Mouse (Mus musculus) lung, embryonic 16.5 days (tissue): ENCODE results near the gene Mprip. TPM values are rescaled to one million over a fixed set of nuclear protein-coding genes. Genes with fewer than 3 reads are reported as not detected.

Experiments
- ATAC-seq: fragments of 200-750 bp; cut with Nextera tagmentation; 2 replicates; pipeline ENCODE4 v1.8.0; 2017; ENCODE audit warnings: low read depth, mild to moderate bottlenecking, moderate library complexity
- H3K27ac ChIP-seq: fragments of 300-500 bp; sonication (generic); 2 replicates; pipeline ENCODE4 v1.5.1; 2014; ENCODE audit warnings: mild to moderate bottlenecking, control low read depth, low read length
- H3K27me3 ChIP-seq: fragments of 300-500 bp; sonication (generic); 2 replicates; pipeline ENCODE4 v1.6.1; 2014; ENCODE audit warnings: low read depth, low read length, mixed read lengths; ENCODE audit not compliant: control insufficient read depth, insufficient read depth
- H3K36me3 ChIP-seq: fragments of 300-500 bp; sonication (generic); 2 replicates; pipeline ENCODE4 v1.6.1; 2014; ENCODE audit warnings: low read length; ENCODE audit not compliant: control insufficient read depth, insufficient read depth
- H3K4me1 ChIP-seq: fragments of 300-500 bp; sonication (generic); replicated peaks from 2 replicates; pipeline ENCODE4 v1.6.1; 2014; ENCODE audit warnings: low read length, mixed read lengths; ENCODE audit not compliant: control insufficient read depth, insufficient read depth
- H3K4me2 ChIP-seq: fragments of 300-500 bp; sonication (generic); 2 replicates; pipeline ENCODE4 v1.6.1; 2014; ENCODE audit warnings: low read depth, low read length, control low read depth
- H3K4me3 ChIP-seq: fragments of 300-500 bp; sonication (generic); 2 replicates; pipeline ENCODE4 v1.5.1; 2014; ENCODE audit warnings: mild to moderate bottlenecking, low read length, control low read depth
- H3K9ac ChIP-seq: fragments of 300-500 bp; sonication (generic); 2 replicates; pipeline ENCODE4 v1.6.1; 2014; ENCODE audit warnings: low read length, control low read depth
- H3K9me3 ChIP-seq: fragments of 300-500 bp; sonication (generic); 2 replicates; pipeline ENCODE4 v1.6.1; 2016; ENCODE audit warnings: low read length; ENCODE audit not compliant: control insufficient read depth
- WGBS: fragments of 180-500 bp; shearing (Covaris S2); extraction: QIAGEN DNeasy Blood & Tissue Kit; methylation state at CpG from one replicate; pipeline ENCODE4 v1.1.7; 2014; 5-methylcytosine and 5-hydroxymethylcytosine counted together
- polyA plus RNA-seq: library from polyadenylated mRNA; unstranded; fragments of >200 nt; fragmentation: Nextera tagmentation; extraction: Ambion mirVana; gene quantifications from 2 replicates; pipeline ENCODE4 v1.2.1, GENCODE M21; 2015

Gene Mprip
- polyA plus RNA-seq, 1 experiment from 2014 or later, result 52.9 TPM

DNA sequence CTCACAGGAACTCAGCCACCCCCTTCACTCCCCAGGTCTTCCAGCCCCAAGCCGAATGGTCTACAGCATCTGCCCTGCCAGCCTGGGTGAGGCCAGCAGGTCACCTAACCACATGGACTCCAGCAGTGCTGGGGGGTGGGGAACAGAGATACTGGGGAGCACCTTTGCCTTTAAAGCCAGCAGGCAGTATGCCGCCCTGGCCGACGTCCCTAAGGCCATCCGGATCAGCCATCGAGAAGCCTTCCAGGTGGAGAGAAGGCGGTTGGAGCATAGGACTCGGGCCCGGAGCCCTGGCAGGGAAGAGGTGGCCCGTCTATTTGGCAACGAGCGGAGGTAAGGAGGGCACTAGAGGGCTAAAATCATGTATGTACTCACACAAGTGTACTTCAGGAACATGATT lies 76.1 kb downstream of the Mprip start:
- peaks cover 11% of the 10 kb centered on the region for H3K4me1 ChIP-seq
- H3K27me3 ChIP-seq, result no peaks in the 10 kb centered on the region
- H3K36me3 ChIP-seq, result peaks cover 41% of the 10 kb centered on the region
- ATAC-seq, result no peak
- no peak overlapping the region for H3K4me3 ChIP-seq
- H3K9me3 ChIP-seq, result no peaks in the 10 kb centered on the region
- no peak overlapping the region for H3K4me2 ChIP-seq
- no peak overlapping the region for H3K27ac ChIP-seq
- 90% methylated on average over 12 of the region's 12 CpGs for WGBS
- H3K9ac ChIP-seq, result no peak overlapping the region

DNA sequence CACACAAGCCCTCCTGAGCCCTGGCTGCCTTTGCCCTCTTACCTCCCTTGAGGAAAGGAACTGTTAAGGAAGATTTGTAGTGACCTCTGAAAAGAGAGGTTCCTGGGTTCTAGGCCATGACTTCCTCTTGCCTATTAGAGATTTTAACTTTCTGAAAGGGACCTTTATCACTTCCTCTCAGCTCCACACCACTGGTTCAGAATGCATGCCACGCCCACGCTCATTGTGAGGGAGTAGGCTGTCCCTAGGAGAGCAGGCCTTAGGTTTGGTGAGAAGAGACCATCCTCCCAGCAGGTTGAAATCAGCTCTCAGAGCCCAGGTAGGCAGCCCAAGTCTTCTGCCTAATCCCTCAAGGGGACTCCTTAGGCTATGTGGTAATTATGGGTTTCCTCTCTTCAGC lies 78.9 kb downstream of the Mprip start:
- Histone ChIP-seq H3K27me3 (no peaks in the 10 kb centered on the region), H3K4me3 (no peak overlapping the region), H3K36me3 (peaks cover 63% of the 10 kb centered on the region), H3K9ac (no peak overlapping the region), H3K9me3 (no peaks in the 10 kb centered on the region), H3K4me2 (no peak overlapping the region), H3K4me1 (no peaks in the 10 kb centered on the region), H3K27ac (no peak overlapping the region)
- 81% methylated on average over 2 of the region's 2 CpGs for WGBS
- no peak for ATAC-seq

DNA sequence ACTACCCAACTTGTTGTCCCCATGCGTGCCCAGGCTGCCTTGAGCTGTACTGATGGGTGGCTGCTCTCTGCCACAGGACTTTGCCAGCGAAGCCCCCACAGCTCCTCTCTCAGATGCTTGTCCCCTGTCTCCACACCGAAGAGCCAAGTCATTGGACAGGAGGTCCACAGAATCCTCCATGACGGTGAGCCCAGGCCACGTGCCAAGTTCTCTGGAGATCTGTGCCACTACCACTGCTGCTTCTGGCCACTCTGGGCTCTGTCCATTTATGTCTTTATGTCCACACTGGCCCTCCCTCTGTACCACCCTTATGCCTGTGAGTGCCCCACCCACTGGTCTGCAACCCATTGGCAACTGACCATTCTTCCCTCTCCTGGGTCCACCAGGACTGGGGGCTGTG lies 80.8 kb downstream of the Mprip start:
- Histone ChIP-seq H3K4me1 (no peaks in the 10 kb centered on the region), H3K4me3 (no peak overlapping the region), H3K9me3 (no peaks in the 10 kb centered on the region), H3K27me3 (no peaks in the 10 kb centered on the region), H3K9ac (no peak overlapping the region), H3K27ac (no peak overlapping the region), H3K4me2 (no peak overlapping the region), H3K36me3 (peaks cover 52% of the 10 kb centered on the region)
- peak; percentile 31; the same call in 1 of the 2 replicates for ATAC-seq
- WGBS, result 95% methylated on average over 5 of the region's 5 CpGs

GRCm38 (mm10) chr11:59743307-59743706 lies 82.2 kb downstream of the Mprip start:
- H3K36me3 ChIP-seq, result peaks cover 45% of the 10 kb centered on the region
- no peaks in the 10 kb centered on the region for H3K9me3 ChIP-seq
- no peak overlapping the region for H3K9ac ChIP-seq
- ATAC-seq, result no peak
- H3K4me3 ChIP-seq, result no peak overlapping the region
- H3K4me2 ChIP-seq, result no peak overlapping the region
- 76% methylated on average over 2 of the region's 2 CpGs for WGBS
- H3K27me3 ChIP-seq, result no peaks in the 10 kb centered on the region
- no peak overlapping the region for H3K27ac ChIP-seq
- H3K4me1 ChIP-seq, result no peaks in the 10 kb centered on the region

DNA sequence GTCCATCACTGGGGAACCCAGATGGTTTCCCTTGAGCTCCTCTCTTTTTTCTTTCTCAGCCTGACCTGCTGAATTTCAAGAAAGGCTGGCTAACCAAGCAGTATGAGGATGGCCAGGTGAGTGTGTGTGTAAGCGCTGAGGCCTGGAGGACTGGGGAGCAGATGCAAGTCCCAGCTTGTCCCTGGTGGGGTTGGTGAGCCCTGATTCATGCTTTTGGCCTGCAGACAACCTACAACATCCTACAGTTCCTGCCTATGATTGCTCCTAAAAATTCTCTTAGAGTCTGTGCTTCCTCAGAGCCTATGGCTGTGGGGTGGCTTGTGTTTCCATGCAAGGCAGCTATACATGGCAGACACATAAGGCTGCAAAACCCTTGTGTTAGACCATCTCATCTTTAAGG lies 82.6 kb downstream of the Mprip start:
- ATAC-seq, result no peak
- H3K4me1 ChIP-seq, result no peaks in the 10 kb centered on the region
- no peak overlapping the region for H3K4me3 ChIP-seq
- H3K27me3 ChIP-seq, result no peaks in the 10 kb centered on the region
- no peak overlapping the region for H3K4me2 ChIP-seq
- H3K9me3 ChIP-seq, result no peaks in the 10 kb centered on the region
- H3K27ac ChIP-seq, result no peak overlapping the region
- WGBS, result 96% methylated on average over 1 of the region's 1 CpGs
- H3K36me3 ChIP-seq, result peaks cover 44% of the 10 kb centered on the region
- no peak overlapping the region for H3K9ac ChIP-seq

GRCm38 (mm10) chr11:59744374-59744773 lies 83.3 kb downstream of the Mprip start:
- 89% methylated on average over 4 of the region's 4 CpGs for WGBS
- ATAC-seq, result no peak
- H3K4me2 ChIP-seq, result no peak overlapping the region
- H3K4me3 ChIP-seq, result no peak overlapping the region
- H3K9ac ChIP-seq, result no peak overlapping the region
- no peaks in the 10 kb centered on the region for H3K27me3 ChIP-seq
- H3K27ac ChIP-seq, result no peak overlapping the region
- peaks cover 45% of the 10 kb centered on the region for H3K36me3 ChIP-seq
- H3K9me3 ChIP-seq, result no peaks in the 10 kb centered on the region
- no peaks in the 10 kb centered on the region for H3K4me1 ChIP-seq

- peaks cover 42% of the 10 kb centered on the region for H3K36me3 ChIP-seq
- no peak overlapping the region for H3K4me2 ChIP-seq
- 67% methylated on average over 5 of the region's 5 CpGs for WGBS
- no peaks in the 10 kb centered on the region for H3K4me1 ChIP-seq
- no peak overlapping the region for H3K9ac ChIP-seq
- ATAC-seq, result no peak
- H3K9me3 ChIP-seq, result no peaks in the 10 kb centered on the region
- no peak overlapping the region for H3K27ac ChIP-seq
- H3K27me3 ChIP-seq, result no peaks in the 10 kb centered on the region
- no peak overlapping the region for H3K4me3 ChIP-seq
Measured at GRCm38 (mm10) chr11:59745851-59746250, 84.7 kb downstream of the Mprip start.

- H3K27ac ChIP-seq, result no peak overlapping the region
- WGBS, result 72% methylated on average over 2 of the region's 2 CpGs
- H3K4me2 ChIP-seq, result no peak overlapping the region
- H3K27me3 ChIP-seq, result no peaks in the 10 kb centered on the region
- H3K9me3 ChIP-seq, result no peaks in the 10 kb centered on the region
- H3K9ac ChIP-seq, result no peak overlapping the region
- peak; percentile 74; the same call in 1 of the 2 replicates for ATAC-seq
- H3K4me1 ChIP-seq, result no peaks in the 10 kb centered on the region
- H3K36me3 ChIP-seq, result peaks cover 46% of the 10 kb centered on the region
- no peak overlapping the region for H3K4me3 ChIP-seq
Measured at GRCm38 (mm10) chr11:59746614-59747013, 85.5 kb downstream of the Mprip start.

DNA sequence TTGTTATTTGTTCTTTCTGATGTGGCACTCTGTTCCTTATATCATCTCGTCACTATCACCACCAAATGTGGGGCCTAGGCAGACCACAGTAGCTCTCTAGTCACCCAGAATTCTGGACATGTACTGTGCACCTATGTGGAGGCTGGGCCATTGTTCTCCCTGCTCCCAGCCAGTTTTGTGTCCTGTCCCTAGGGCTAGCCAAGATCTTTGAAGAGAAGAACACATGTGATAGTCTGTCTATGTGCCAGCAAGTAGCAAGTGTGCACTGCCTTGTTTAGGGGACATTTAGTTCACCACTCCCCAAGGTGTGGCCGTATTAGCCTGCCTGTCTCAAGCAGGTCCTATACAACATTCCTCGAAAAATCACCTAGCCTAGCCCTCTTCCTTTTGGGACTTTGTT lies 87.9 kb downstream of the Mprip start:
- Histone ChIP-seq H3K4me2 (no peak overlapping the region), H3K9me3 (no peaks in the 10 kb centered on the region), H3K9ac (no peak overlapping the region), H3K27me3 (no peaks in the 10 kb centered on the region), H3K36me3 (peaks cover 45% of the 10 kb centered on the region), H3K27ac (no peak overlapping the region), H3K4me1 (no peaks in the 10 kb centered on the region), H3K4me3 (no peak overlapping the region)
- no peak for ATAC-seq
- WGBS, result 89% methylated on average over 3 of the region's 3 CpGs

- H3K4me2 ChIP-seq, result no peak overlapping the region
- 95% methylated on average over 6 of the region's 6 CpGs for WGBS
Measured at GRCm38 (mm10) chr11:59754504-59754903, 93.4 kb downstream of the Mprip start.

More at GRCm38 (mm10) chr11:59754504-59754903, 93.4 kb downstream of the Mprip start:
- H3K4me1 ChIP-seq, result no peaks in the 10 kb centered on the region; the same call in 1 of the 2 replicates
- no peak overlapping the region for H3K4me3 ChIP-seq
- no peaks in the 10 kb centered on the region for H3K9me3 ChIP-seq
- H3K27me3 ChIP-seq, result no peaks in the 10 kb centered on the region
- H3K9ac ChIP-seq, result no peak overlapping the region
- peaks cover 59% of the 10 kb centered on the region for H3K36me3 ChIP-seq
- H3K27ac ChIP-seq, result no peak overlapping the region
- no peak for ATAC-seq
